Mouse (Mus musculus) hindbrain, postnatal 0 days (tissue): ENCODE measurements at regions not wholly inside any gene's neighbourhood (a gene's known extent, or its start where the extent isn't known, plus 50 kb on each side); places are given as distances from the start of the nearest gene placed in this dataset.

Experiments used
- ATAC-seq: fragments of 200-750 bp; cut with Nextera tagmentation; 2 replicates; pipeline ENCODE4 v1.8.0; 2017; ENCODE audit warnings: mild to moderate bottlenecking, moderate TSS enrichment, moderate library complexity
- DNase-seq: peaks from one replicate; pipeline ENCODE4 v3.0.0-alpha.2; 2015; ENCODE audit warnings: low spot score
- H3K27ac ChIP-seq: fragments of 300-500 bp; sonication (generic); 2 replicates; pipeline ENCODE4 v1.5.1; 2014; ENCODE audit warnings: mild to moderate bottlenecking
- H3K27me3 ChIP-seq: fragments of 300-500 bp; sonication (generic); 2 replicates; pipeline ENCODE4 v1.6.1; 2014; ENCODE audit warnings: low read length, mixed read lengths; ENCODE audit not compliant: insufficient read depth
- H3K36me3 ChIP-seq: fragments of 300-500 bp; sonication (generic); 2 replicates; pipeline ENCODE4 v1.6.1; 2014; ENCODE audit warnings: low read length, mixed read lengths; ENCODE audit not compliant: insufficient read depth
- H3K4me1 ChIP-seq: fragments of 300-500 bp; sonication (generic); 2 replicates; pipeline ENCODE4 v1.6.1; 2014; ENCODE audit warnings: antibody characterized with exemption, low read length, mixed read lengths; ENCODE audit not compliant: insufficient read depth
- H3K4me2 ChIP-seq: fragments of 300-500 bp; sonication (generic); 2 replicates; pipeline ENCODE4 v1.6.1; 2014; ENCODE audit warnings: low read depth, mild to moderate bottlenecking, low read length, moderate library complexity, mixed read lengths
- H3K4me3 ChIP-seq: fragments of 300-500 bp; sonication (generic); 2 replicates; pipeline ENCODE4 v1.5.1; 2014; ENCODE audit warnings: low read length
- H3K9ac ChIP-seq: fragments of 300-500 bp; sonication (generic); replicated peaks from 2 replicates; pipeline ENCODE4 v1.6.1; 2014; ENCODE audit warnings: mild to moderate bottlenecking, low read length, moderate library complexity, mixed read lengths
- H3K9me3 ChIP-seq: fragments of 300-500 bp; sonication (generic); 2 replicates; pipeline ENCODE4 v1.6.1; 2016; ENCODE audit warnings: low read length, mixed read lengths
- CTCF ChIP-seq: IDR thresholded peaks from 2 replicates; pipeline ENCODE4 v1.5.1; 2016; ENCODE audit warnings: antibody characterized with exemption, control low read depth, low read depth
- WGBS: fragments of 180-500 bp; shearing (Covaris S2); extraction: QIAGEN DNeasy Blood & Tissue Kit; methylation state at CpG from one replicate; pipeline ENCODE4 v1.1.7; 2014; 5-methylcytosine and 5-hydroxymethylcytosine counted together

GRCm38 (mm10) chr3:31847087-31847486, 55.2 kb upstream of the Kcnmb2 start:
- Histone ChIP-seq H3K27me3 (no peaks in the 10 kb centered on the region), H3K9ac (no peak overlapping the region), H3K36me3 (no peaks in the 10 kb centered on the region), H3K4me3 (no peak overlapping the region), H3K4me2 (no peak overlapping the region), H3K27ac (no peak overlapping the region), H3K4me1 (no peaks in the 10 kb centered on the region), H3K9me3 (no peaks in the 10 kb centered on the region)
- no peak for TF ChIP-seq CTCF
- 61% methylated on average over 4 of the region's 4 CpGs for WGBS
- DNase-seq (peak; percentile 10), ATAC-seq (0 out of 2 replicates have a peak, but pooled peaks have one; percentile 29)
